Mouse (Mus musculus) heart, adult 2 months (tissue): ENCODE data around the gene Galr2. TPM values are rescaled to one million over a fixed set of nuclear protein-coding genes. Genes with fewer than 3 reads are reported as not detected.
A peak's percentile ranks its signal among the peaks of the same experiment; 100 is the strongest.

ENCODE experiments used
- DNase-seq, 2 experiments: peaks; one replicate each; pipeline ENCODE4 v3.0.0; 2021
- H3K27ac ChIP-seq: fragments of 200-600 bp; 2 replicates; pipeline ENCODE4 v1.8.1; 2022
- H3K27me3 ChIP-seq: fragments of 200-500 bp; 2 replicates; pipeline ENCODE4 v1.6.1; 2012; ENCODE audit warnings: mild to moderate bottlenecking, low read length, inconsistent platforms, mixed read lengths; ENCODE audit not compliant: control insufficient read depth, insufficient read depth
- H3K36me3 ChIP-seq: fragments of 200-500 bp; 2 replicates; pipeline ENCODE4 v1.6.1; 2012; ENCODE audit warnings: low read length, inconsistent platforms; ENCODE audit not compliant: control insufficient read depth, insufficient read depth
- H3K4me1 ChIP-seq: fragments of 200-500 bp; 2 replicates; pipeline ENCODE4 v1.6.1; 2011; ENCODE audit warnings: low read length; ENCODE audit not compliant: control insufficient read depth, insufficient read depth
- H3K4me3 ChIP-seq: fragments of 200-600 bp; 2 replicates; pipeline ENCODE4 v1.8.1; 2022
- H3K79me2 ChIP-seq: fragments of 200-500 bp; replicated peaks from 2 replicates; pipeline ENCODE4 v1.6.1; 2012; ENCODE audit warnings: mild to moderate bottlenecking, inconsistent platforms, low read length, moderate library complexity, mixed read lengths; ENCODE audit not compliant: control insufficient read depth, insufficient read depth
- H3K9ac ChIP-seq: fragments of 200-500 bp; 2 replicates; pipeline ENCODE4 v1.6.1; 2012; ENCODE audit warnings: low read depth, mild to moderate bottlenecking, control low read depth, inconsistent platforms, low read length, mixed read lengths
- CTCF ChIP-seq: fragments of 200-600 bp; IDR thresholded peaks from 2 replicates; pipeline ENCODE4 v1.8.1; 2022; ENCODE audit warnings: antibody characterized with exemption, mild to moderate bottlenecking, moderate library complexity
- EP300 ChIP-seq: fragments of 200-500 bp; IDR thresholded peaks from 2 replicates; pipeline ENCODE4 v1.6.1; 2011; ENCODE audit warnings: low read depth, low read length, control low read depth; ENCODE audit not compliant: insufficient read depth
- POLR2A ChIP-seq: fragments of 200-500 bp; IDR thresholded peaks from 2 replicates; pipeline ENCODE4 v1.6.1; 2011; ENCODE audit warnings: mild to moderate bottlenecking, low read depth, low read length, control low read depth; ENCODE audit not compliant: insufficient read depth
- WGBS: fragments of 180-500 bp; shearing (Covaris S2); methylation state at CpG from one replicate; pipeline ENCODE4 v1.1.7; 2018; 5-methylcytosine and 5-hydroxymethylcytosine counted together
- intact Hi-C: fragments of 180-260 bp; cut with DNase I; formaldehyde crosslinking; loops from one replicate; pipeline ENCODE4 v1.15.1; 2025
- polyA plus RNA-seq: library from polyadenylated mRNA; depleted of rRNA; stranded (reverse); fragments of >200 nt; gene quantifications from 2 replicates; pipeline ENCODE4 v1.2.3, GENCODE M21; 2012
- total RNA-seq, 2 experiments: library from RNA; stranded (reverse); gene quantifications; 2 replicates each; pipeline ENCODE4 v1.2.3; 2021

Galr2 gene
- total and polyA plus RNA-seq, 3 experiments, result 0.18 TPM; not detected in 2

- H3K79me2 ChIP-seq, result no peaks in the 10 kb centered on the region
- H3K27me3 ChIP-seq, result no peaks in the 10 kb centered on the region
- peak overlapping the region; percentile 76 for H3K4me3 ChIP-seq
- WGBS, result 1% methylated on average over 53 of the region's 53 CpGs
- peak overlapping the region; percentile 77 for H3K9ac ChIP-seq
- H3K4me1 ChIP-seq, result no peaks in the 10 kb centered on the region; the same call in 1 of the 2 replicates
- intact Hi-C loops, result loop anchor here (2.0 kb wide), 1 partner anchor 32 kb away; the partner anchor contains the start of gene Srp68
- no peaks in the 10 kb centered on the region for H3K36me3 ChIP-seq
- TF ChIP-seq EP300 (peak; percentile 66; the same call in 1 of the 2 replicates), POLR2A (peak; percentile 69), CTCF (0 out of 2 replicates have a peak, but pooled peaks have one; percentile 6)
- DNase-seq, result peak; percentile 92 to 94
- H3K27ac ChIP-seq, result peak overlapping the region; percentile 84
These were observed 25.6 kb downstream of the Galr2 start for GRCm38 (mm10) chr11:116306126-116306982.

- no peaks in the 10 kb centered on the region; the same call in 1 of the 2 replicates for H3K4me1 ChIP-seq
- H3K27me3 ChIP-seq, result no peaks in the 10 kb centered on the region
- no peak for DNase-seq
- WGBS, result 81% methylated on average over 10 of the region's 10 CpGs
- H3K27ac ChIP-seq, result peak within 1 kb of the TSS; percentile 84
- no peaks in the 10 kb centered on the region for H3K79me2 ChIP-seq
- TF ChIP-seq CTCF (no peak), POLR2A (no peak), EP300 (no peak)
- peak within 1 kb of the TSS; percentile 77 for H3K9ac ChIP-seq
- peak within 1 kb of the TSS; percentile 76 for H3K4me3 ChIP-seq
- no peaks in the 10 kb centered on the region for H3K36me3 ChIP-seq
- intact Hi-C loops, result loop anchor here (2.0 kb wide), 1 partner anchor 32 kb away; the partner anchor contains the start of gene Srp68
These were observed 26.4 kb downstream of the Galr2 start, which contains the start of gene Exoc7 for GRCm38 (mm10) chr11:116307019-116307725. Gene Exoc7 (minus strand): TSS chr11:116307233.

GRCm38 (mm10) chr11:116307762-116308531, 27.2 kb downstream of the Galr2 start:
- no peaks in the 10 kb centered on the region for H3K36me3 ChIP-seq
- no peak overlapping the region for H3K4me3 ChIP-seq
- H3K27me3 ChIP-seq, result no peaks in the 10 kb centered on the region
- no peak for DNase-seq
- no peaks in the 10 kb centered on the region for H3K79me2 ChIP-seq
- WGBS, result 91% methylated on average over 12 of the region's 12 CpGs
- no peaks in the 10 kb centered on the region; the same call in 1 of the 2 replicates for H3K4me1 ChIP-seq
- no peak for TF ChIP-seq CTCF
- TF ChIP-seq EP300, result no peak
- no peak overlapping the region for H3K9ac ChIP-seq
- no peak overlapping the region for H3K27ac ChIP-seq
- intact Hi-C loops, result loop anchor here (2.0 kb wide), 1 partner anchor 33 kb away; the partner anchor contains the start of gene Srp68

- H3K4me3 ChIP-seq, result no peak overlapping the region
- H3K79me2 ChIP-seq, result no peaks in the 10 kb centered on the region
- TF ChIP-seq CTCF (no peak), POLR2A (no peak), EP300 (no peak)
- no peaks in the 10 kb centered on the region; the same call in 1 of the 2 replicates for H3K4me1 ChIP-seq
- no peak for DNase-seq
- H3K27me3 ChIP-seq, result no peaks in the 10 kb centered on the region
- 60% methylated on average over 3 of the region's 3 CpGs for WGBS
- H3K36me3 ChIP-seq, result no peaks in the 10 kb centered on the region
- no peak overlapping the region for H3K27ac ChIP-seq
- intact Hi-C loops, result no loop called here
- H3K9ac ChIP-seq, result no peak overlapping the region
These were observed 28.9 kb downstream of the Galr2 start for GRCm38 (mm10) chr11:116309601-116310000.

GRCm38 (mm10) chr11:116311169-116311568, 30.4 kb downstream of the Galr2 start:
- WGBS, result 29% methylated on average over 8 of the region's 8 CpGs
- no peak for TF ChIP-seq CTCF
- no peak for TF ChIP-seq EP300
- TF ChIP-seq POLR2A, result no peak
- DNase-seq, result no peak

More at GRCm38 (mm10) chr11:116311169-116311568, 30.4 kb downstream of the Galr2 start:
- no peak overlapping the region for H3K9ac ChIP-seq
- no peak overlapping the region for H3K4me3 ChIP-seq
- H3K4me1 ChIP-seq, result no peaks in the 10 kb centered on the region
- no peaks in the 10 kb centered on the region for H3K79me2 ChIP-seq
- no peaks in the 10 kb centered on the region for H3K36me3 ChIP-seq
- intact Hi-C loops, result no loop called here
- no peak overlapping the region for H3K27ac ChIP-seq
- no peaks in the 10 kb centered on the region for H3K27me3 ChIP-seq
